Mouse (Mus musculus) myocyte (in vitro differentiated cells): ENCODE measurements around the gene Upf2. TPM values are rescaled to one million over a fixed set of nuclear protein-coding genes. Genes with fewer than 3 reads are reported as not detected.

Source experiments
- H3K27me3 ChIP-seq: one replicate; pipeline ENCODE4 v1.6.1; 2011; ENCODE audit not compliant: control insufficient read depth, insufficient read depth, insufficient read length
- H3K36me3 ChIP-seq: one replicate; pipeline ENCODE4 v1.6.1; 2011; ENCODE audit not compliant: control insufficient read depth, insufficient read depth
- H3K4me2 ChIP-seq: one replicate; pipeline ENCODE4 v1.6.1; 2011; ENCODE audit warnings: low read depth, control low read depth
- H3K4me3 ChIP-seq: one replicate; pipeline ENCODE4 v1.5.1; 2011; ENCODE audit warnings: mild to moderate bottlenecking, control low read depth, moderate library complexity
- H3K79me2 ChIP-seq: one replicate; pipeline ENCODE4 v1.6.1; 2011; ENCODE audit not compliant: control insufficient read depth, insufficient read depth
- H3ac ChIP-seq: one replicate; pipeline ENCODE4 v1.6.1; 2011; ENCODE audit not compliant: control insufficient read depth, insufficient read length
- CEBPB ChIP-seq: IDR thresholded peaks from 2 replicates; pipeline ENCODE4 v1.6.1; 2011; ENCODE audit warnings: mild to moderate bottlenecking, moderate library complexity; ENCODE audit not compliant: poor library complexity, insufficient read depth, severe bottlenecking
- E2F4 ChIP-seq: IDR thresholded peaks from one replicate; pipeline ENCODE4 v1.6.1; 2011; ENCODE audit warnings: mild to moderate bottlenecking, control low read depth, moderate library complexity; ENCODE audit not compliant: insufficient read depth
- MAX ChIP-seq: IDR thresholded peaks from one replicate; pipeline ENCODE4 v1.6.1; 2011; ENCODE audit warnings: low read depth, mild to moderate bottlenecking, control low read depth
- MYOD1 ChIP-seq, 3 experiments: IDR thresholded peaks; one replicate each; pipeline ENCODE4 v1.6.1; 2011; ENCODE audit warnings: control low read depth in 2 of 3, low read depth in 2 of 3, mild to moderate bottlenecking in 2 of 3, moderate library complexity in 1 of 3; ENCODE audit not compliant: insufficient read length in 2 of 3, control insufficient read depth in 1 of 3
- MYOG ChIP-seq, 3 experiments: IDR thresholded peaks; one replicate each; pipeline ENCODE4 v1.6.1; 2011; ENCODE audit warnings: control low read depth in 2 of 3, low read depth in 2 of 3, mild to moderate bottlenecking in 2 of 3; ENCODE audit not compliant: insufficient read length in 2 of 3, control insufficient read depth in 1 of 3, insufficient read depth in 1 of 3
- POLR2A ChIP-seq: IDR thresholded peaks from one replicate; pipeline ENCODE4 v1.6.1; 2011; ENCODE audit warnings: low read depth, mild to moderate bottlenecking, control low read depth, moderate library complexity; ENCODE audit not compliant: insufficient read length
- POLR2AphosphoS2 ChIP-seq: IDR thresholded peaks from one replicate; pipeline ENCODE4 v1.6.1; 2011; ENCODE audit warnings: low read depth, control low read depth; ENCODE audit not compliant: insufficient read length
- REST ChIP-seq: IDR thresholded peaks from one replicate; pipeline ENCODE4 v1.6.1; 2011; ENCODE audit warnings: mild to moderate bottlenecking, control low read depth, moderate library complexity; ENCODE audit not compliant: insufficient read depth, insufficient read length
- SRF ChIP-seq: IDR thresholded peaks from one replicate; pipeline ENCODE4 v1.6.1; 2011; ENCODE audit warnings: low read depth; ENCODE audit not compliant: control insufficient read depth, insufficient read length
- TCF12 ChIP-seq: IDR thresholded peaks from one replicate; pipeline ENCODE4 v1.6.1; 2011; ENCODE audit warnings: mild to moderate bottlenecking, control low read depth; ENCODE audit not compliant: poor library complexity, insufficient read depth, severe bottlenecking
- TCF3 ChIP-seq: IDR thresholded peaks from one replicate; pipeline ENCODE4 v1.6.1; 2011; ENCODE audit warnings: low read depth, control low read depth; ENCODE audit not compliant: insufficient read length
- polyA plus RNA-seq: library from polyadenylated mRNA; unstranded; fragments of >200 nt; fragmentation: generic; extraction: Trizol; gene quantifications from one replicate; pipeline ENCODE4 v1.2.1, GENCODE M21; 2012; ENCODE audit warnings: missing spikeins

Gene Upf2
- polyA plus RNA-seq, 1 experiment = 3.8 TPM

GRCm38 (mm10) chr2:6059291-6059690 lies 108.0 kb downstream of the Upf2 start:
- H3K36me3 ChIP-seq = peaks cover 14% of the 10 kb centered on the region
- TF ChIP-seq MYOD1 (IDR thresholded peaks at IDR 0.05; ENCODE audit: control insufficient read depth in 1 of 3, insufficient read length in 2 of 3, low read depth in 2 of 3) = no peak
- TF ChIP-seq SRF = no peak
- no peak for TF ChIP-seq POLR2AphosphoS2
- no peak for TF ChIP-seq CEBPB
- H3K79me2 ChIP-seq = no peaks in the 10 kb centered on the region
- no peak overlapping the region for H3K4me2 ChIP-seq
- no peaks in the 10 kb centered on the region for H3K27me3 ChIP-seq
- H3ac ChIP-seq = no peak overlapping the region
- no peak overlapping the region for H3K4me3 ChIP-seq

GRCm38 (mm10) chr2:6060071-6060804 lies 109.0 kb downstream of the Upf2 start:
- TF ChIP-seq CEBPB (no peak), MYOD1 (IDR thresholded peaks at IDR 0.05; ENCODE audit: control insufficient read depth in 1 of 3, insufficient read length in 2 of 3, low read depth in 2 of 3) (no peak)
- H3K4me2 ChIP-seq = no peak overlapping the region
- no peak overlapping the region for H3K4me3 ChIP-seq
- peaks cover 14% of the 10 kb centered on the region for H3K36me3 ChIP-seq
- no peaks in the 10 kb centered on the region for H3K27me3 ChIP-seq
- H3ac ChIP-seq = no peak overlapping the region
- no peaks in the 10 kb centered on the region for H3K79me2 ChIP-seq

GRCm38 (mm10) chr2:6067341-6067740 lies 116.1 kb downstream of the Upf2 start:
- no peak overlapping the region for H3ac ChIP-seq
- no peak overlapping the region for H3K4me3 ChIP-seq
- no peaks in the 10 kb centered on the region for H3K27me3 ChIP-seq
- TF ChIP-seq TCF12 (no peak), REST (no peak), POLR2A (no peak), E2F4 (no peak)
- H3K4me2 ChIP-seq = no peak overlapping the region
- no peaks in the 10 kb centered on the region for H3K79me2 ChIP-seq
- H3K36me3 ChIP-seq = no peaks in the 10 kb centered on the region

- H3ac ChIP-seq = no peak overlapping the region
- no peaks in the 10 kb centered on the region for H3K27me3 ChIP-seq
- no peak overlapping the region for H3K4me2 ChIP-seq
- TF ChIP-seq MYOG (IDR thresholded peaks at IDR 0.05; ENCODE audit: control insufficient read depth in 1 of 3, insufficient read depth in 1 of 3, insufficient read length in 2 of 3, low read depth in 2 of 3) (peak in 1 of 3 experiments; percentile 11), E2F4 (no peak)
- H3K4me3 ChIP-seq = no peak overlapping the region
- H3K79me2 ChIP-seq = no peaks in the 10 kb centered on the region
- H3K36me3 ChIP-seq = no peaks in the 10 kb centered on the region
Measured at GRCm38 (mm10) chr2:6070925-6071324, 119.7 kb downstream of the Upf2 start.

GRCm38 (mm10) chr2:6071598-6072440 lies 120.5 kb downstream of the Upf2 start:
- H3K4me2 ChIP-seq = peak overlapping the region; percentile 9
- H3K27me3 ChIP-seq = no peaks in the 10 kb centered on the region
- no peak for TF ChIP-seq MAX
- TF ChIP-seq MYOG (IDR thresholded peaks at IDR 0.05; ENCODE audit: control insufficient read depth in 1 of 3, insufficient read depth in 1 of 3, insufficient read length in 2 of 3, low read depth in 2 of 3) = peak in 2 of 3 experiments; percentile 8 to 58
- no peak for TF ChIP-seq REST
- TF ChIP-seq TCF3 = no peak
- no peak for TF ChIP-seq POLR2A
- TF ChIP-seq MYOD1 (IDR thresholded peaks at IDR 0.05; ENCODE audit: control insufficient read depth in 1 of 3, insufficient read length in 2 of 3, low read depth in 2 of 3) = peak in 1 of 3 experiments; percentile 23
- no peaks in the 10 kb centered on the region for H3K79me2 ChIP-seq
- no peak overlapping the region for H3K4me3 ChIP-seq
- H3K36me3 ChIP-seq = no peaks in the 10 kb centered on the region
- no peak overlapping the region for H3ac ChIP-seq
